Mouse (Mus musculus): ENCODE data around the gene Cnot11. TPM values are rescaled to one million over a fixed set of nuclear protein-coding genes. Genes with fewer than 3 reads are reported as not detected.

Cnot11 gene
- polyA plus RNA-seq, 1 experiment from 2014 or later, result 23.6 TPM

GRCm38 (mm10) chr1:39568079-39568478 is 33.3 kb downstream of the Cnot11 start:
- no peak for ATAC-seq (ENCODE audit: insufficient number of reproducible peaks, insufficient read depth, low FRiP score, low read depth)
- no peaks in the 10 kb centered on the region for H3K27me3 ChIP-seq (ENCODE audit: control insufficient read depth, insufficient read depth, low read length)
- peaks cover 3 to 18% of the 10 kb centered on the region in 2 experiments; a peak in 3 of 4 replicates for H3K4me1 ChIP-seq (ENCODE audit: control insufficient read depth in 2 of 2, insufficient read depth in 2 of 2, low read length in 2 of 2)
- no peaks in the 10 kb centered on the region for H3K9me3 ChIP-seq (ENCODE audit: control insufficient read depth, low read length)
- H3K27ac ChIP-seq (replicated peaks in 1 of 2; ENCODE audit: control insufficient read depth in 1 of 2, insufficient read depth in 1 of 2, low read depth in 2 of 2, low read length in 2 of 2), result no peak overlapping the region
- no peak overlapping the region for H3K9ac ChIP-seq (ENCODE audit: low read length)
- no peak overlapping the region for H3K4me3 ChIP-seq (ENCODE audit: control insufficient read depth in 1 of 2, insufficient read depth in 1 of 2, low read depth in 1 of 2, low read length in 2 of 2)
- H3K36me3 ChIP-seq (ENCODE audit: control insufficient read depth, insufficient read depth, low read length), result peaks cover 14% of the 10 kb centered on the region
- H3K4me2 ChIP-seq (ENCODE audit: low read length), result no peak overlapping the region

- no peak overlapping the region for H3K27ac ChIP-seq (replicated peaks in 1 of 2; ENCODE audit: control insufficient read depth in 1 of 2, insufficient read depth in 1 of 2, low read depth in 2 of 2, low read length in 2 of 2)
- H3K27me3 ChIP-seq (ENCODE audit: control insufficient read depth, insufficient read depth, low read length), result no peaks in the 10 kb centered on the region
- WGBS, result 23% methylated on average over 6 of the region's 6 CpGs
- H3K9me3 ChIP-seq (ENCODE audit: control insufficient read depth, low read length), result no peaks in the 10 kb centered on the region
- no peak overlapping the region for H3K4me3 ChIP-seq (ENCODE audit: control insufficient read depth in 1 of 2, insufficient read depth in 1 of 2, low read depth in 1 of 2, low read length in 2 of 2)
- peak overlapping the region; percentile 31 for H3K4me2 ChIP-seq (ENCODE audit: low read length)
- H3K9ac ChIP-seq (ENCODE audit: low read length), result peak overlapping the region; percentile 57
- ATAC-seq (ENCODE audit: insufficient number of reproducible peaks, insufficient read depth, low FRiP score, low read depth), result no peak
- peaks cover 6 to 25% of the 10 kb centered on the region in 2 experiments for H3K4me1 ChIP-seq (ENCODE audit: control insufficient read depth in 2 of 2, insufficient read depth in 2 of 2, low read length in 2 of 2)
- no peaks in the 10 kb centered on the region for H3K36me3 ChIP-seq (ENCODE audit: control insufficient read depth, insufficient read depth, low read length)
Measured at GRCm38 (mm10) chr1:39571653-39572052, 36.9 kb downstream of the Cnot11 start.

DNA sequence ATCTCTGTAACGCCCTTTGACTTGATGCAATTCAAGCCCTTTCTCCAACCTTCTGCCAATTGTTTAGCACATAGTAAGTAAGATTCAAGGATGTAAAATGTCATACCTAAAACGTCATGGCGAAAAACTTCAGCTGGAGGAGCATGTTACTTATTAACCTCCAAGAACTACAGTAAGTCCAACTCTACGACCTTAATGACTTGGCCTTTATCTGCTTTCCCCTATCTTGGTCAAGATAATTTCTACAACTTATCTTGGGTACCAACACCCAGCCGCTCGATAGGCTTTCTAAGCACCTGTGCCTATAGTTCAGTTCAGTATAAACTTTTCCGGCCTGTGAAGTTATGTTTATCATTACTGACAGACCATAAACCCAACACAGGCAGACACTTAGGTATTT is 39.1 kb downstream of the Cnot11 start:
- Histone ChIP-seq H3K4me1 (ENCODE audit: control insufficient read depth in 2 of 2, insufficient read depth in 2 of 2, low read length in 2 of 2) (peaks cover 6 to 27% of the 10 kb centered on the region in 2 experiments), H3K36me3 (ENCODE audit: control insufficient read depth, insufficient read depth, low read length) (no peaks in the 10 kb centered on the region), H3K27me3 (ENCODE audit: control insufficient read depth, insufficient read depth, low read length) (no peaks in the 10 kb centered on the region), H3K4me3 (ENCODE audit: control insufficient read depth in 1 of 2, insufficient read depth in 1 of 2, low read depth in 1 of 2, low read length in 2 of 2) (no peak overlapping the region), H3K27ac (replicated peaks in 1 of 2; ENCODE audit: control insufficient read depth in 1 of 2, insufficient read depth in 1 of 2, low read depth in 2 of 2, low read length in 2 of 2) (no peak overlapping the region), H3K4me2 (ENCODE audit: low read length) (no peak overlapping the region), H3K9ac (ENCODE audit: low read length) (no peak overlapping the region), H3K9me3 (ENCODE audit: control insufficient read depth, low read length) (no peaks in the 10 kb centered on the region)
- ATAC-seq (ENCODE audit: insufficient number of reproducible peaks, insufficient read depth, low FRiP score, low read depth), result no peak
- WGBS, result 66% methylated on average over 7 of the region's 7 CpGs

GRCm38 (mm10) chr1:39575778-39576375 is 41.1 kb downstream of the Cnot11 start:
- 7% methylated on average over 8 of the region's 8 CpGs for WGBS
- Histone ChIP-seq H3K27me3 (ENCODE audit: control insufficient read depth, insufficient read depth, low read length) (no peaks in the 10 kb centered on the region), H3K27ac (replicated peaks in 1 of 2; ENCODE audit: control insufficient read depth in 1 of 2, insufficient read depth in 1 of 2, low read depth in 2 of 2, low read length in 2 of 2) (peak overlapping the region in 1 of 2 experiments; percentile 98; a peak in 2 of 4 replicates), H3K9ac (ENCODE audit: low read length) (peak overlapping the region; percentile 96), H3K4me3 (ENCODE audit: control insufficient read depth in 1 of 2, insufficient read depth in 1 of 2, low read depth in 1 of 2, low read length in 2 of 2) (peak overlapping the region; percentile 83 to 93), H3K4me2 (ENCODE audit: low read length) (peak overlapping the region; percentile 83), H3K4me1 (ENCODE audit: control insufficient read depth in 2 of 2, insufficient read depth in 2 of 2, low read length in 2 of 2) (peaks cover 6 to 27% of the 10 kb centered on the region in 2 experiments), H3K9me3 (ENCODE audit: control insufficient read depth, low read length) (no peaks in the 10 kb centered on the region), H3K36me3 (ENCODE audit: control insufficient read depth, insufficient read depth, low read length) (no peaks in the 10 kb centered on the region)
- no peak for ATAC-seq (ENCODE audit: insufficient number of reproducible peaks, insufficient read depth, low FRiP score, low read depth)

- WGBS, result under 1% methylated on average over 88 of the region's 88 CpGs
- Histone ChIP-seq H3K9ac (ENCODE audit: low read length) (peak overlapping the region; percentile 96), H3K4me2 (ENCODE audit: low read length) (peak overlapping the region; percentile 83), H3K9me3 (ENCODE audit: control insufficient read depth, low read length) (no peaks in the 10 kb centered on the region), H3K27me3 (ENCODE audit: control insufficient read depth, insufficient read depth, low read length) (no peaks in the 10 kb centered on the region), H3K4me3 (ENCODE audit: control insufficient read depth in 1 of 2, insufficient read depth in 1 of 2, low read depth in 1 of 2, low read length in 2 of 2) (peak overlapping the region; percentile 83 to 93), H3K27ac (replicated peaks in 1 of 2; ENCODE audit: control insufficient read depth in 1 of 2, insufficient read depth in 1 of 2, low read depth in 2 of 2, low read length in 2 of 2) (peak overlapping the region; percentile 82 to 98), H3K4me1 (ENCODE audit: control insufficient read depth in 2 of 2, insufficient read depth in 2 of 2, low read length in 2 of 2) (peaks cover 6 to 22% of the 10 kb centered on the region in 2 experiments), H3K36me3 (ENCODE audit: control insufficient read depth, insufficient read depth, low read length) (no peaks in the 10 kb centered on the region)
- ATAC-seq (ENCODE audit: insufficient number of reproducible peaks, insufficient read depth, low FRiP score, low read depth), result peak; percentile 75
Measured at GRCm38 (mm10) chr1:39576431-39577243, 41.8 kb downstream of the Cnot11 start.

GRCm38 (mm10) chr1:39577253-39577705 is 42.5 kb downstream of the Cnot11 start, which contains the start of gene Rnf149:
Rnf149 (minus strand) TSS chr1:39577405.
- WGBS, result under 1% methylated on average over 49 of the region's 49 CpGs
- peaks cover 5 to 17% of the 10 kb centered on the region in 2 experiments for H3K4me1 ChIP-seq (ENCODE audit: control insufficient read depth in 2 of 2, insufficient read depth in 2 of 2, low read length in 2 of 2)

DNA sequence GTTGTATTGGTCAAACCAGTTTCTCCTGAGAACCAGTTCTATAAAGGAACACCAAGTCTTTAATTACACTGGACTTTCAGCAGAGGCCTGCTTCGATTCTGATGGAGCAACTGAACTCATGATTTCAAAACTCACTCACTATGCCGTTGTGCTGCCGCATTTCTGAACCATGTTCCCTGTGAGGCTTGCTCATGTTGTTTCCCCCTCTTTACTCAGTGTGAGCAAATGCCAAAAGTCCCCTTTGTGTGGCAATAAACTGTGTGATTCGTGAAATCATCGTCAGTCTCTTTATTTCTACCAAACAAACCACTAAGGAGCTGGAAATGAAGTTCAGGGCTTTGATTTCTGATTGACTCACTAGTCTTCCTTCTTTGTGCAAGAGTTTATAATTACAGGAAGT is 43.7 kb downstream of the Cnot11 start:
- peaks cover 3 to 17% of the 10 kb centered on the region in 2 experiments for H3K4me1 ChIP-seq (ENCODE audit: control insufficient read depth in 2 of 2, insufficient read depth in 2 of 2, low read length in 2 of 2)
- H3K9ac ChIP-seq (ENCODE audit: low read length), result no peak overlapping the region
- no peaks in the 10 kb centered on the region for H3K9me3 ChIP-seq (ENCODE audit: control insufficient read depth, low read length)
- H3K27me3 ChIP-seq (ENCODE audit: control insufficient read depth, insufficient read depth, low read length), result no peaks in the 10 kb centered on the region
- no peak overlapping the region for H3K4me3 ChIP-seq (ENCODE audit: control insufficient read depth in 1 of 2, insufficient read depth in 1 of 2, low read depth in 1 of 2, low read length in 2 of 2)
- ATAC-seq (ENCODE audit: insufficient number of reproducible peaks, insufficient read depth, low FRiP score, low read depth), result no peak
- H3K4me2 ChIP-seq (ENCODE audit: low read length), result no peak overlapping the region
- WGBS, result 79% methylated on average over 5 of the region's 5 CpGs
- no peaks in the 10 kb centered on the region for H3K36me3 ChIP-seq (ENCODE audit: control insufficient read depth, insufficient read depth, low read length)
- no peak overlapping the region for H3K27ac ChIP-seq (replicated peaks in 1 of 2; ENCODE audit: control insufficient read depth in 1 of 2, insufficient read depth in 1 of 2, low read depth in 2 of 2, low read length in 2 of 2)

More at GRCm38 (mm10) chr1:39577253-39577705, 42.5 kb downstream of the Cnot11 start, which contains the start of gene Rnf149:
- H3K4me3 ChIP-seq (ENCODE audit: control insufficient read depth in 1 of 2, insufficient read depth in 1 of 2, low read depth in 1 of 2, low read length in 2 of 2), result peak within 1 kb of the TSS; percentile 83 to 93
- peak; percentile 97 for ATAC-seq (ENCODE audit: insufficient number of reproducible peaks, insufficient read depth, low FRiP score, low read depth)
- peak within 1 kb of the TSS; percentile 82 to 98 for H3K27ac ChIP-seq (replicated peaks in 1 of 2; ENCODE audit: control insufficient read depth in 1 of 2, insufficient read depth in 1 of 2, low read depth in 2 of 2, low read length in 2 of 2)
- H3K9me3 ChIP-seq (ENCODE audit: control insufficient read depth, low read length), result no peaks in the 10 kb centered on the region
- peak within 1 kb of the TSS; percentile 83 for H3K4me2 ChIP-seq (ENCODE audit: low read length)
- no peaks in the 10 kb centered on the region for H3K36me3 ChIP-seq (ENCODE audit: control insufficient read depth, insufficient read depth, low read length)
- peak within 1 kb of the TSS; percentile 96 for H3K9ac ChIP-seq (ENCODE audit: low read length)
- no peaks in the 10 kb centered on the region for H3K27me3 ChIP-seq (ENCODE audit: control insufficient read depth, insufficient read depth, low read length)
